Mouse (Mus musculus): ENCODE measurements at regions not wholly inside any gene's neighbourhood (a gene's known extent, or its start where the extent isn't known, plus 50 kb on each side); places are given as distances from the start of the nearest gene placed in this dataset.

GRCm38 (mm10) chr14:105010742-105011141, 166.4 kb downstream of the Rbm26 start:
- H3K4me1 ChIP-seq (ENCODE audit: insufficient read depth), result no peaks in the 10 kb centered on the region
- DNase-seq, result no peak
- H3K9me3 ChIP-seq (ENCODE audit: low read length), result no peaks in the 10 kb centered on the region
- no peaks in the 10 kb centered on the region for H3K27me3 ChIP-seq (ENCODE audit: insufficient read depth, low read length)
- H3K4me2 ChIP-seq (ENCODE audit: low read depth, low read length), result no peak overlapping the region
- H3K9ac ChIP-seq (replicated peaks), result no peak overlapping the region
- no peak overlapping the region for H3K4me3 ChIP-seq (ENCODE audit: low read depth, low read length)
- no peak for ATAC-seq
- TF ChIP-seq EP300 (IDR thresholded peaks at IDR 0.05; ENCODE audit: low read depth) (no peak), CTCF (IDR thresholded peaks at IDR 0.05; ENCODE audit: low read depth) (no peak)
- no peaks in the 10 kb centered on the region for H3K36me3 ChIP-seq (replicated peaks; ENCODE audit: insufficient read depth, low read length)
- no peak overlapping the region for H3K27ac ChIP-seq (ENCODE audit: low read depth)

GRCm38 (mm10) chr14:105008331-105008730, 168.8 kb downstream of the Rbm26 start:
- Histone ChIP-seq H3K4me2 (ENCODE audit: low read depth, low read length) (no peak overlapping the region), H3K9ac (replicated peaks) (no peak overlapping the region), H3K27ac (ENCODE audit: low read depth) (no peak overlapping the region), H3K27me3 (ENCODE audit: insufficient read depth, low read length) (no peaks in the 10 kb centered on the region), H3K9me3 (ENCODE audit: low read length) (no peaks in the 10 kb centered on the region), H3K4me1 (ENCODE audit: insufficient read depth) (no peaks in the 10 kb centered on the region), H3K4me3 (ENCODE audit: low read depth, low read length) (no peak overlapping the region), H3K36me3 (replicated peaks; ENCODE audit: insufficient read depth, low read length) (no peaks in the 10 kb centered on the region)
- WGBS (ENCODE audit: insufficient replicate concordance), result 71% methylated on average over 2 of the region's 2 CpGs
- DNase-seq, result no peak
- TF ChIP-seq CTCF (IDR thresholded peaks at IDR 0.05; ENCODE audit: low read depth), result no peak
- no peak for TF ChIP-seq EP300 (IDR thresholded peaks at IDR 0.05; ENCODE audit: low read depth)
- ATAC-seq, result no peak

- 77% methylated on average over 3 of the region's 3 CpGs for WGBS (ENCODE audit: insufficient replicate concordance)
- H3K27ac ChIP-seq (ENCODE audit: low read depth), result no peak overlapping the region
Observed at GRCm38 (mm10) chr14:104994066-104994465, 183.1 kb downstream of the Rbm26 start.

GRCm38 (mm10) chr14:104966046-104966445, 211.1 kb downstream of the Rbm26 start:
- H3K9me3 ChIP-seq (ENCODE audit: low read length), result no peaks in the 10 kb centered on the region
- 58% methylated on average over 1 of the region's 1 CpGs for WGBS (ENCODE audit: insufficient replicate concordance)
- no peaks in the 10 kb centered on the region for H3K36me3 ChIP-seq (replicated peaks; ENCODE audit: insufficient read depth, low read length)
- no peaks in the 10 kb centered on the region for H3K27me3 ChIP-seq (ENCODE audit: insufficient read depth, low read length)
- no peaks in the 10 kb centered on the region for H3K4me1 ChIP-seq (ENCODE audit: insufficient read depth)
- no peak for TF ChIP-seq EP300 (IDR thresholded peaks at IDR 0.05; ENCODE audit: low read depth)
- TF ChIP-seq CTCF (IDR thresholded peaks at IDR 0.05; ENCODE audit: low read depth), result no peak
- ATAC-seq, result no peak
- DNase-seq, result no peak
- no peak overlapping the region for H3K4me3 ChIP-seq (ENCODE audit: low read depth, low read length)
- no peak overlapping the region for H3K9ac ChIP-seq (replicated peaks)
- H3K4me2 ChIP-seq (ENCODE audit: low read depth, low read length), result no peak overlapping the region
- no peak overlapping the region for H3K27ac ChIP-seq (ENCODE audit: low read depth)

More at GRCm38 (mm10) chr14:104994066-104994465, 183.1 kb downstream of the Rbm26 start:
- Histone ChIP-seq H3K9me3 (ENCODE audit: low read length) (no peaks in the 10 kb centered on the region), H3K4me3 (ENCODE audit: low read depth, low read length) (no peak overlapping the region), H3K27me3 (ENCODE audit: insufficient read depth, low read length) (no peaks in the 10 kb centered on the region), H3K36me3 (replicated peaks; ENCODE audit: insufficient read depth, low read length) (no peaks in the 10 kb centered on the region), H3K4me2 (ENCODE audit: low read depth, low read length) (no peak overlapping the region), H3K4me1 (ENCODE audit: insufficient read depth) (no peaks in the 10 kb centered on the region), H3K9ac (replicated peaks) (no peak overlapping the region)
- no peak for DNase-seq
- no peak for TF ChIP-seq EP300 (IDR thresholded peaks at IDR 0.05; ENCODE audit: low read depth)
- no peak for ATAC-seq

- Histone ChIP-seq H3K27me3 (ENCODE audit: insufficient read depth, low read length) (no peaks in the 10 kb centered on the region), H3K4me2 (ENCODE audit: low read depth, low read length) (no peak overlapping the region), H3K4me1 (ENCODE audit: insufficient read depth) (no peaks in the 10 kb centered on the region), H3K9me3 (ENCODE audit: low read length) (no peaks in the 10 kb centered on the region), H3K27ac (ENCODE audit: low read depth) (no peak overlapping the region), H3K4me3 (ENCODE audit: low read depth, low read length) (no peak overlapping the region), H3K9ac (replicated peaks) (no peak overlapping the region), H3K36me3 (replicated peaks; ENCODE audit: insufficient read depth, low read length) (no peaks in the 10 kb centered on the region)
- DNase-seq, result no peak
- no peak for ATAC-seq
- 88% methylated on average over 5 of the region's 5 CpGs for WGBS (ENCODE audit: insufficient replicate concordance)
- TF ChIP-seq CTCF (IDR thresholded peaks at IDR 0.05; ENCODE audit: low read depth), result no peak
- no peak for TF ChIP-seq EP300 (IDR thresholded peaks at IDR 0.05; ENCODE audit: low read depth)
Observed at GRCm38 (mm10) chr14:104943450-104943849, 233.7 kb downstream of the Rbm26 start.

GRCm38 (mm10) chr14:104939961-104940360, 237.2 kb downstream of the Rbm26 start:
- no peak overlapping the region for H3K9ac ChIP-seq (replicated peaks)

More at GRCm38 (mm10) chr14:104939961-104940360, 237.2 kb downstream of the Rbm26 start:
- no peak overlapping the region for H3K4me3 ChIP-seq (ENCODE audit: low read depth, low read length)
- no peak for TF ChIP-seq EP300 (IDR thresholded peaks at IDR 0.05; ENCODE audit: low read depth)
- TF ChIP-seq CTCF (IDR thresholded peaks at IDR 0.05; ENCODE audit: low read depth), result no peak
- no peak for DNase-seq
- H3K27ac ChIP-seq (ENCODE audit: low read depth), result no peak overlapping the region
- no peaks in the 10 kb centered on the region for H3K27me3 ChIP-seq (ENCODE audit: insufficient read depth, low read length)
- ATAC-seq, result no peak
- no peaks in the 10 kb centered on the region for H3K4me1 ChIP-seq (ENCODE audit: insufficient read depth)
- H3K4me2 ChIP-seq (ENCODE audit: low read depth, low read length), result no peak overlapping the region
- H3K36me3 ChIP-seq (replicated peaks; ENCODE audit: insufficient read depth, low read length), result no peaks in the 10 kb centered on the region
- 72% methylated on average over 15 of the region's 15 CpGs for WGBS (ENCODE audit: insufficient replicate concordance)
- H3K9me3 ChIP-seq (ENCODE audit: low read length), result no peaks in the 10 kb centered on the region
